Mouse (Mus musculus) T-cell, adult 2 months (primary cell): ENCODE measurements around the gene Tppp3.

Experiments used
- DNase-seq: peaks from one replicate; pipeline ENCODE4 v3.0.0; 2022; ENCODE audit warnings: low spot score

The Tppp3 gene

GRCm38 (mm10) chr8:105471314-105472015 is at the start of gene Tppp3:
Tppp3 (minus strand) TSS chr8:105471526.
- DNase-seq, result no peak

- no peak for DNase-seq
Observed at GRCm38 (mm10) chr8:105521061-105521460, 49.7 kb upstream of the Tppp3 start.

- DNase-seq, result no peak
Observed at GRCm38 (mm10) chr8:105520521-105520920, 49.2 kb upstream of the Tppp3 start.

GRCm38 (mm10) chr8:105519591-105519990 is 48.3 kb upstream of the Tppp3 start:
- no peak for DNase-seq

GRCm38 (mm10) chr8:105518436-105519313 is 47.3 kb upstream of the Tppp3 start, which contains the start of gene Hsd11b2:
Hsd11b2 (plus strand) TSS chr8:105518755.
- peak; percentile 77 for DNase-seq

GRCm38 (mm10) chr8:105517346-105517745 is 46.0 kb upstream of the Tppp3 start:
- no peak for DNase-seq

- peak; percentile 63 for DNase-seq
Observed at GRCm38 (mm10) chr8:105516018-105516645, 44.8 kb upstream of the Tppp3 start.

GRCm38 (mm10) chr8:105514656-105515055 is 43.3 kb upstream of the Tppp3 start:
- DNase-seq, result no peak

GRCm38 (mm10) chr8:105514194-105514593 is 42.9 kb upstream of the Tppp3 start:
- DNase-seq, result no peak

GRCm38 (mm10) chr8:105509997-105510735 is 38.8 kb upstream of the Tppp3 start:
- no peak for DNase-seq

- DNase-seq, result no peak
Observed at GRCm38 (mm10) chr8:105508758-105509157, 37.4 kb upstream of the Tppp3 start.

GRCm38 (mm10) chr8:105506977-105507376 is 35.7 kb upstream of the Tppp3 start:
- DNase-seq, result no peak

GRCm38 (mm10) chr8:105504617-105505016 is 33.3 kb upstream of the Tppp3 start:
- DNase-seq, result no peak

- no peak for DNase-seq
Observed at GRCm38 (mm10) chr8:105499787-105500186, 28.5 kb upstream of the Tppp3 start.

GRCm38 (mm10) chr8:105496439-105497180 is 25.3 kb upstream of the Tppp3 start, which contains the start of gene Zdhhc1:
Zdhhc1 (minus strand) TSS chr8:105496902.
- DNase-seq, result peak; percentile 74

- no peak for DNase-seq
Observed at GRCm38 (mm10) chr8:105495350-105496302, 24.3 kb upstream of the Tppp3 start.

GRCm38 (mm10) chr8:105494566-105494965 is 23.2 kb upstream of the Tppp3 start:
- DNase-seq, result no peak

GRCm38 (mm10) chr8:105493495-105493894 is 22.2 kb upstream of the Tppp3 start:
- DNase-seq, result no peak

GRCm38 (mm10) chr8:105489281-105489680 is 18.0 kb upstream of the Tppp3 start:
- DNase-seq, result no peak

- no peak for DNase-seq
Observed at GRCm38 (mm10) chr8:105488082-105488481, 16.8 kb upstream of the Tppp3 start.
